In the genomic region with DNA sequence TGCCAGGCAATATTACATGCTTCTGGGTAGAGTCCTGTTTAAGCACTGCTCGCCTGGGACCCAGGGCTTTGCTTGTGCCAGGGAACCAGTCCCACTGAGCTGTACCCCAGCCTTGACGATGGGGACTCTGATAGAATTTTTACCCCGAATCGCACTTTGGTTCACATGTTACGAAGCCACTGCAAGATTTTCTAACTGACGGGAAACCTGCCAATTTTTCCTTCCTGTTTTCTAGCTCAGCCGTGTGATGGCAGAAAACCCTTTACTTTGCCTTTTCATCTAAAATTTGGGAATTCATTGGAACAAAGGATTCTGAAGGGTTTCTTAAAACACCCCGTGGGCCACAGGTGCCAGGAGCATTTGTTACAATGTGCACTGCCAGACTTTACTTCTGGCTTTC, we compare ENCODE assay signal across 29 mouse cellular contexts. TPM values are rescaled to one million over a fixed set of nuclear protein-coding genes. Genes with fewer than 3 reads are reported as not detected.
"Had no signal": no experiment of that assay in that cellular context is flagged by ENCODE, and none has a peak within 500 bp of the region (broad histone marks: within the 10 kb centered on the region; RNA-seq: fewer than 3 reads in every experiment).

No protein-coding gene starts in this region.

- H3K27ac ChIP-seq: kidney, embryonic 15.5 days; limb, embryonic 12.5 days; liver, embryonic 13.5 days; lung, embryonic 15.5 days; midbrain, embryonic 15.5 days; neural tube, embryonic 13.5 days; stomach, embryonic 15.5 days had no signal

- H3K9me3 ChIP-seq: kidney, embryonic 15.5 days; limb, embryonic 12.5 days; liver, embryonic 13.5 days; lung, embryonic 15.5 days; midbrain, embryonic 15.5 days; neural tube, embryonic 13.5 days; stomach, embryonic 15.5 days had no signal

- DNase-seq: kidney, adult 8-10 months; kidney, postnatal 10 days; kidney, postnatal 4 days; liver; liver, embryonic 13.5 days; lung, postnatal 10 days; lung, postnatal 36 days; retina, postnatal 1 day; right cerebral cortex, postnatal 25 days; spleen, adult 18-20 months; thymus, postnatal 25 days had no signal

- H3K9ac ChIP-seq: kidney, embryonic 15.5 days; limb, embryonic 12.5 days; liver, embryonic 13.5 days; lung, embryonic 15.5 days; midbrain, embryonic 15.5 days; neural tube, embryonic 13.5 days; stomach, embryonic 15.5 days had no signal

- H3K36me3 ChIP-seq: kidney, embryonic 15.5 days; limb, embryonic 12.5 days; liver, embryonic 13.5 days; lung, embryonic 15.5 days; midbrain, embryonic 15.5 days; neural tube, embryonic 13.5 days; stomach, embryonic 15.5 days had no signal

- H3K4me1 ChIP-seq: kidney, embryonic 15.5 days; liver, embryonic 13.5 days; lung, embryonic 15.5 days; midbrain, embryonic 15.5 days; neural tube, embryonic 13.5 days; stomach, embryonic 15.5 days had no signal

- H3K4me2 ChIP-seq: kidney, embryonic 15.5 days; limb, embryonic 12.5 days; liver, embryonic 13.5 days; lung, embryonic 15.5 days; midbrain, embryonic 11.5 days; midbrain, embryonic 15.5 days; neural tube, embryonic 13.5 days; stomach, embryonic 15.5 days had no signal

- H3K27me3 ChIP-seq: kidney, embryonic 15.5 days; liver, embryonic 13.5 days; lung, embryonic 15.5 days; midbrain, embryonic 15.5 days; neural tube, embryonic 13.5 days; stomach, embryonic 15.5 days had no signal

- H3K4me3 ChIP-seq: kidney, embryonic 15.5 days; limb, embryonic 12.5 days; liver, embryonic 13.5 days; lung, embryonic 15.5 days; midbrain, embryonic 15.5 days; myocyte; neural tube, embryonic 13.5 days; stomach, embryonic 15.5 days had no signal

- ATAC-seq: intestine, postnatal 0 days; midbrain, embryonic 15.5 days had no signal

RNA-seq across cellular contexts. Expression of a gene that starts 22.4 kb away (rescaled TPM):
- total RNA-seq: layer of hippocampus, adult 18-20 months; layer of hippocampus, postnatal 14 days; left cerebral cortex, adult 8-10 months; left cerebral cortex, postnatal 36 days; megakaryocyte-erythroid progenitor cell, adult 5-6 weeks; monocyte, adult 5-6 weeks; neutrophil, adult 5-6 weeks had no signal
- polyA plus RNA-seq: intestine, postnatal 0 days; kidney, embryonic 15.5 days; limb, embryonic 12.5 days; liver, embryonic 13.5 days; liver, embryonic 16.5 days; lung, embryonic 15.5 days; midbrain, embryonic 11.5 days; midbrain, embryonic 15.5 days; myocyte; neural tube, embryonic 13.5 days; stomach, embryonic 15.5 days; thymus, postnatal 0 days had no signal

RNA-seq across cellular contexts. Expression of a gene that starts 52.3 kb away (rescaled TPM):
- total RNA-seq: megakaryocyte-erythroid progenitor cell, adult 5-6 weeks; monocyte, adult 5-6 weeks; neutrophil, adult 5-6 weeks had no signal
- polyA plus RNA-seq: liver, embryonic 13.5 days; liver, embryonic 16.5 days; myocyte had no signal
